Mouse (Mus musculus): Measurements from ENCODE around the gene Pdzk1. TPM values are rescaled to one million over a fixed set of nuclear protein-coding genes. Genes with fewer than 3 reads are reported as not detected.

Pdzk1 gene
- polyA plus RNA-seq, 1 experiment, result 0.19 TPM

- Histone ChIP-seq H3K27ac (ENCODE audit: insufficient read depth, low read length) (no peak overlapping the region), H3K4me3 (ENCODE audit: insufficient read depth, low read length) (no peak overlapping the region), H3K4me1 (ENCODE audit: control insufficient read depth, insufficient read depth, low read length) (no peaks in the 10 kb centered on the region)
- TF ChIP-seq POLR2A (IDR thresholded peaks at IDR 0.05; ENCODE audit: extremely low read depth, insufficient read depth, low read length), result no peak
- peak; percentile 34 for TF ChIP-seq CTCF (IDR thresholded peaks at IDR 0.05; ENCODE audit: extremely low read depth, insufficient read depth, low read length)
Measured at GRCm38 (mm10) chr3:96813106-96813505, 16.0 kb upstream of the Pdzk1 start.

- TF ChIP-seq CTCF (IDR thresholded peaks at IDR 0.05; ENCODE audit: extremely low read depth, insufficient read depth, low read length), result no peak
- no peak for TF ChIP-seq POLR2A (IDR thresholded peaks at IDR 0.05; ENCODE audit: extremely low read depth, insufficient read depth, low read length)
- Histone ChIP-seq H3K4me3 (ENCODE audit: insufficient read depth, low read length) (no peak overlapping the region), H3K27ac (ENCODE audit: insufficient read depth, low read length) (no peak overlapping the region), H3K4me1 (ENCODE audit: control insufficient read depth, insufficient read depth, low read length) (no peaks in the 10 kb centered on the region)
Measured at GRCm38 (mm10) chr3:96813591-96814244, 15.4 kb upstream of the Pdzk1 start.

GRCm38 (mm10) chr3:96814342-96814741 is 14.7 kb upstream of the Pdzk1 start:
- H3K27ac ChIP-seq (ENCODE audit: insufficient read depth, low read length), result no peak overlapping the region
- no peak for TF ChIP-seq POLR2A (IDR thresholded peaks at IDR 0.05; ENCODE audit: extremely low read depth, insufficient read depth, low read length)
- no peak for TF ChIP-seq CTCF (IDR thresholded peaks at IDR 0.05; ENCODE audit: extremely low read depth, insufficient read depth, low read length)
- H3K4me1 ChIP-seq (ENCODE audit: control insufficient read depth, insufficient read depth, low read length), result no peaks in the 10 kb centered on the region
- no peak overlapping the region for H3K4me3 ChIP-seq (ENCODE audit: insufficient read depth, low read length)

DNA sequence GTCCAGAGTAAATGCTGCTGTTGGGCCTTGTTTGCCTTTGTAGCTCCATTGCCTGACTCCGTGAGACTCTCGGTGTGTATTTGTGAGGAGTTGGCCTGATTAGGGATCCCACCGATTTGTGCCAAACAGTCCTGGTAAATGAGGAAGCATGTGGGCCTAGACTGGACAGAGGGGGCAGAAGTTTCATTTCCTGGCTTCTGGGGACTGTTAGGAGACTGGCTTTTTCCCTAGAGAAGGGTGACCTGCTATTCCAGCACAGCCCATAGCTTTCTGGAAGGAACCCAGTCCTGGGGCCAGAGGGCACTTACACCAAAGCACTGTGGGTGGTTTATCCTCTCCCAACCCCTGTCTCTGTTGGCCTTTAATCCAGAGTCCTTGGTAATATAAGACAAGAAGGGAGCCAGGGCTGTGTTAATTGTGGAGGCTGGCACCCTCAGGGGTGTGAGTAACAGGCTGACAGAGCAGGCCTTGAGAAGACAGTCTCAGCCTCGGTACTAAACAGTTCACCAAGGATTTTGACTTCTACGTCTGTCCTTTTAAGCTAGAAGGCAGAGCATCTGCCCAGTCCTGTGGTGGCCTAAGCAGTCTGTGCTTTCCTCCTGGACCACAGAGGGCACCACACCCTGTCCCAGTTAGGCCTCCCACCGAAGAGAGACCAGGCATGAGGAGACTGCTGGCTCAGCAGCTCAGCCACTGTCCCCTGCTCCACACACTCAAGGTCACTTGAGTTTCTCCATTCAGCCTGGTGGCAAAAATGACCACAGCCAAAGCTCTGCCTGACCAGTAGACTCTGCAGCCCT is 8.8 kb upstream of the Pdzk1 start:
- Histone ChIP-seq H3K27ac (ENCODE audit: insufficient read depth, low read length) (no peak overlapping the region), H3K4me1 (ENCODE audit: control insufficient read depth, insufficient read depth, low read length) (no peaks in the 10 kb centered on the region), H3K4me3 (ENCODE audit: insufficient read depth, low read length) (no peak overlapping the region)
- TF ChIP-seq POLR2A (IDR thresholded peaks at IDR 0.05; ENCODE audit: extremely low read depth, insufficient read depth, low read length), result no peak
- no peak for TF ChIP-seq CTCF (IDR thresholded peaks at IDR 0.05; ENCODE audit: extremely low read depth, insufficient read depth, low read length)

- TF ChIP-seq CTCF (IDR thresholded peaks at IDR 0.05; ENCODE audit: extremely low read depth, insufficient read depth, low read length) (no peak), POLR2A (IDR thresholded peaks at IDR 0.05; ENCODE audit: extremely low read depth, insufficient read depth, low read length) (no peak)
- Histone ChIP-seq H3K27ac (ENCODE audit: insufficient read depth, low read length) (no peak overlapping the region), H3K4me1 (ENCODE audit: control insufficient read depth, insufficient read depth, low read length) (no peaks in the 10 kb centered on the region), H3K4me3 (ENCODE audit: insufficient read depth, low read length) (no peak overlapping the region)
Measured at GRCm38 (mm10) chr3:96821581-96821980, 7.5 kb upstream of the Pdzk1 start.

- Histone ChIP-seq H3K4me1 (ENCODE audit: control insufficient read depth, insufficient read depth, low read length) (no peaks in the 10 kb centered on the region), H3K4me3 (ENCODE audit: insufficient read depth, low read length) (no peak overlapping the region), H3K27ac (ENCODE audit: insufficient read depth, low read length) (no peak overlapping the region)
- TF ChIP-seq CTCF (IDR thresholded peaks at IDR 0.05; ENCODE audit: extremely low read depth, insufficient read depth, low read length) (no peak), POLR2A (IDR thresholded peaks at IDR 0.05; ENCODE audit: extremely low read depth, insufficient read depth, low read length) (no peak)
Measured at GRCm38 (mm10) chr3:96823701-96824100, 5.4 kb upstream of the Pdzk1 start.

- TF ChIP-seq POLR2A (IDR thresholded peaks at IDR 0.05; ENCODE audit: extremely low read depth, insufficient read depth, low read length) (no peak), CTCF (IDR thresholded peaks at IDR 0.05; ENCODE audit: extremely low read depth, insufficient read depth, low read length) (no peak)
- Histone ChIP-seq H3K27ac (ENCODE audit: insufficient read depth, low read length) (no peak overlapping the region), H3K4me3 (ENCODE audit: insufficient read depth, low read length) (no peak overlapping the region), H3K4me1 (ENCODE audit: control insufficient read depth, insufficient read depth, low read length) (no peaks in the 10 kb centered on the region)
Measured at GRCm38 (mm10) chr3:96824614-96825013, 4.5 kb upstream of the Pdzk1 start.

GRCm38 (mm10) chr3:96825261-96825660 is 3.8 kb upstream of the Pdzk1 start:
- H3K4me3 ChIP-seq (ENCODE audit: insufficient read depth, low read length), result no peak overlapping the region
- no peak overlapping the region for H3K27ac ChIP-seq (ENCODE audit: insufficient read depth, low read length)
- H3K4me1 ChIP-seq (ENCODE audit: control insufficient read depth, insufficient read depth, low read length), result no peaks in the 10 kb centered on the region
- TF ChIP-seq POLR2A (IDR thresholded peaks at IDR 0.05; ENCODE audit: extremely low read depth, insufficient read depth, low read length), result no peak
- no peak for TF ChIP-seq CTCF (IDR thresholded peaks at IDR 0.05; ENCODE audit: extremely low read depth, insufficient read depth, low read length)

DNA sequence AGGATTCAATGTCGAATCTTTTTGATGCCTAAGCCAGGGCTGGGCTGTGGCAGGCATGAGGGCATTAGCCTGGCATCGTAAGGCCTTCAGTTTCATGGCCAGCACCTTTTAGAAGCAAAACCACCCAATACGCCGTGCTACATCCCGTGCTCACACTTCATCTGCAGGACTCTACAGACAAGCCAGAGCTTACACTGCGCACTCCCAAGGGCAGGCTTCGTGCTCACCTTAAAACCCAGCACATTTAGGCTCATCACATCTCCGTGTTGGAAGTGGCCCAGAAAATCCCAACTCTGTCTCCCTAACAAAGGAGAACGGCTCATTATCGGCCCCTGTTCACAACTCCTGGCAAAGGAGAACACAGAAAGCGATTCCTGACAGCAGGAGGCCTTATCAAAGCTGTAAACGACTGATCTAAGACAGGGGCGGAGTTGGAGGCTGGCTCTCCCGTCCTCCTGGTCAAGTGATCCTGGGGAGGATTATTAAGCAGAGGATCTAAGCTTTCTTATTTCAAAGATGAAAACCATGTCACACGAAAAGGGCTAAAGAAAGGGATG is 698 bp upstream of the Pdzk1 start:
- no peaks in the 10 kb centered on the region for H3K4me1 ChIP-seq (ENCODE audit: control insufficient read depth, insufficient read depth, low read length)
- no peak overlapping the region for H3K4me3 ChIP-seq (ENCODE audit: insufficient read depth, low read length)
- no peak overlapping the region for H3K27ac ChIP-seq (ENCODE audit: insufficient read depth, low read length)
- no peak for TF ChIP-seq CTCF (IDR thresholded peaks at IDR 0.05; ENCODE audit: extremely low read depth, insufficient read depth, low read length)
- TF ChIP-seq POLR2A (IDR thresholded peaks at IDR 0.05; ENCODE audit: extremely low read depth, insufficient read depth, low read length), result no peak
